Mouse (Mus musculus) stomach, postnatal 0 days (tissue): Measurements from ENCODE around the gene Psma7. TPM values are rescaled to one million over a fixed set of nuclear protein-coding genes. Genes with fewer than 3 reads are reported as not detected.

ENCODE experiments used
- ATAC-seq: fragments of 200-750 bp; cut with Nextera tagmentation; 2 replicates; pipeline ENCODE4 v1.8.0; 2017; ENCODE audit not compliant: low FRiP score, low TSS enrichment
- DNase-seq: peaks from one replicate; pipeline ENCODE4 v3.0.0-alpha.2; 2016; ENCODE audit warnings: low spot score
- H3K27ac ChIP-seq: fragments of 300-500 bp; sonication (generic); replicated peaks from 2 replicates; pipeline ENCODE4 v1.5.1; 2014; ENCODE audit warnings: mild to moderate bottlenecking, control low read depth
- H3K27me3 ChIP-seq: fragments of 300-500 bp; sonication (generic); 2 replicates; pipeline ENCODE4 v1.6.1; 2014; ENCODE audit warnings: low read length; ENCODE audit not compliant: control insufficient read depth, insufficient read depth
- H3K36me3 ChIP-seq: fragments of 300-500 bp; sonication (generic); 2 replicates; pipeline ENCODE4 v1.6.1; 2014; ENCODE audit warnings: low read length, mixed read lengths; ENCODE audit not compliant: control insufficient read depth, insufficient read depth
- H3K4me1 ChIP-seq: fragments of 300-500 bp; sonication (generic); replicated peaks from 2 replicates; pipeline ENCODE4 v1.6.1; 2014; ENCODE audit warnings: antibody characterized with exemption; ENCODE audit not compliant: control insufficient read depth, insufficient read depth
- H3K4me2 ChIP-seq: fragments of 300-500 bp; sonication (generic); replicated peaks from 2 replicates; pipeline ENCODE4 v1.6.1; 2014; ENCODE audit warnings: low read depth, mild to moderate bottlenecking, control low read depth, moderate library complexity
- H3K4me3 ChIP-seq: fragments of 300-500 bp; sonication (generic); 2 replicates; pipeline ENCODE4 v1.5.1; 2014; ENCODE audit warnings: low read depth, low read length, control low read depth
- H3K9ac ChIP-seq: fragments of 300-500 bp; sonication (generic); 2 replicates; pipeline ENCODE4 v1.6.1; 2014; ENCODE audit warnings: mild to moderate bottlenecking, low read length, control low read depth, mixed read lengths
- H3K9me3 ChIP-seq: fragments of 300-500 bp; sonication (generic); 2 replicates; pipeline ENCODE4 v1.6.1; 2016; ENCODE audit warnings: low read length; ENCODE audit not compliant: control insufficient read depth
- CTCF ChIP-seq: IDR thresholded peaks from 2 replicates; pipeline ENCODE4 v1.5.1; 2016; ENCODE audit warnings: antibody characterized with exemption, low read depth, mild to moderate bottlenecking, moderate library complexity
- EP300 ChIP-seq: optimal IDR thresholded peaks from 2 replicates; pipeline ENCODE3; 2016; ENCODE audit warnings: antibody characterized with exemption
- WGBS: fragments of 180-500 bp; shearing (Covaris S2); extraction: QIAGEN DNeasy Blood & Tissue Kit; methylation state at CpG from one replicate; pipeline ENCODE4 v1.1.7; 2014; 5-methylcytosine and 5-hydroxymethylcytosine counted together
- polyA plus RNA-seq: library from polyadenylated mRNA; unstranded; fragments of >200 nt; fragmentation: Nextera tagmentation; extraction: Ambion mirVana; gene quantifications from 2 replicates; pipeline ENCODE4 v1.2.1, GENCODE M21; 2015

The Psma7 gene
- polyA plus RNA-seq, 1 experiment from 2014 or later, result 469 TPM

DNA sequence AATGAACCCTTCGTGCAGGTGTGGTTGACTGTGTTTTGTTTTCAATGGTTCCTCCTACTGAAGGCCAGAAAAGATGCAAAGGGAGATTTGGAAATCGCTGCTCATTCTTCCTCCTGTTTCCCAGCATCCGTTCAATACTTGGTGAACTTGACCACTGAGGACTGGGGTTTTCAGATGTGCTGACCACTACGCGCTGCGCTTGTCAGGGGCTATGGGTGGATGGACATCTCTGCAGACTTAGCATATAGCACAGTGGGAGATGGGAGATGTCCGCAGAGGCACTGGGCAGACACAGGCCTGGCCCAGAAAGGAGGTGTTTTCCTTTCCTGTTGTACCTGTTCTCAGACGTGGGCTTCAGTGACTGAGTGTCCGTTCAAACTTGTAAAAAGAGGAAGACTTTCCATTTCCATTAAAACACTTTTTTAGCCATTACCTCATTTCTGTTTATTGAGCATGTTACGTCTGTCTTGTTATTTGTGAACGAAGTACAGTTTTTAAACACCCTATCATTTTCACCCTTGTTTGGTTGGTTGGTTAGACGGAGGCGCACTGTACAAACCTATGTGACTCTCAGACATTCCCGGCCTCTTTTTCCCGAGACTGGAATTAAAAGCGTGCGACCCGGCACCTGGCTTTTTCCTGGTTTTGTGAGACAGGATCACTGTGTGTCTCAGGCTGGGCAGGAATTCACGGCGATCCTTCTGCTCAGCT lies 27.7 kb upstream of the Psma7 start:
- H3K9ac ChIP-seq, result peak overlapping the region; percentile 75
- 29% methylated on average over 20 of the region's 20 CpGs for whole genome bisulfite sequencing
- no peak for DNase-seq
- TF ChIP-seq EP300, result no peak
- no peak for TF ChIP-seq CTCF
- peak; percentile 70 for ATAC-seq
- peak overlapping the region; percentile 82 for H3K27ac ChIP-seq
- peak overlapping the region; percentile 83 for H3K4me2 ChIP-seq
- H3K4me3 ChIP-seq, result peak overlapping the region; percentile 67
- H3K4me1 ChIP-seq, result no peaks in the 10 kb centered on the region
- H3K9me3 ChIP-seq, result no peaks in the 10 kb centered on the region
- H3K36me3 ChIP-seq, result peaks cover 5% of the 10 kb centered on the region
- no peaks in the 10 kb centered on the region for H3K27me3 ChIP-seq

DNA sequence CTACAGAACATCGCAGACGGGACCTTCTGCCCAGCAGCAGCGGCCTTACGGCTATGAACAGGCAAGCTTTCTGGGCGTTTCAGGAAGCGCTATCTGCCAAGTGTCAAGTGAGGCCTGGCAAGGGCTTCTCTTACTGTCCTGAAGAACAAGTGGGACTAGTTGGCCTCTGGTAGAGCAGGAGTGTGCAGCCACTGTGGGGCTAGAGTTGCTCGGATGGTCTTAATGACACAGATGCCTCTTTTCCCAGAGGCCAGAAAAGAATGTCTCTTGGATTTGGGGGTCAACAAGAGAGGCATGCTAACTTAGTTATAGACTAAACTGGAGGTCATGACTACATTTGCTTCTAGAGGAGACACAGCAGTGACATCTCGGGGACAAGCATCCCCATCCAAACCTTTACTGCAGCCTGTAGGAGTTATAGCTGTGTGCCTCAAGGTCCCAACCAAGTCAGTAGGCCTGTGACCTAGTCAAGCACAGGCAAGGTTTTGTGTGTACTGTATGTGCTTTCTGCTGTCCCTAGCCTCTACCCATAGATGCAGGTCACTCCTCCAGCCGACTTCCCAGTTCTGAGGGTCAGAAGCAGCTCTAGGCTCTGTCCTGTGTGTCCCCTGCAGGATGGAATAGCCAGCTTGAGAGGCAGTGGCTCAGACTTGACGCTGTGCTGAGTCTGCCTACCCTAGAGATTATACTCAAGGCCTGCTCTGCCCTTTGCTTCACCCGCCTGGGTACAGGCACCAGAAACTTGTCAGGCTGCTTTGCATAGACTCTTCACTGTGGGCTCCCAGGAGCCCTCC lies 21.3 kb upstream of the Psma7 start:
- WGBS, result 89% methylated on average over 11 of the region's 11 CpGs
- no peak for ATAC-seq
- Histone ChIP-seq H3K9ac (no peak overlapping the region), H3K4me1 (no peaks in the 10 kb centered on the region), H3K36me3 (peaks cover 19% of the 10 kb centered on the region; the same call in 1 of the 2 replicates), H3K27me3 (no peaks in the 10 kb centered on the region), H3K9me3 (no peaks in the 10 kb centered on the region), H3K4me3 (no peak overlapping the region), H3K27ac (no peak overlapping the region), H3K4me2 (no peak overlapping the region)
- no peak for TF ChIP-seq EP300
- no peak for TF ChIP-seq CTCF
- DNase-seq, result no peak

DNA sequence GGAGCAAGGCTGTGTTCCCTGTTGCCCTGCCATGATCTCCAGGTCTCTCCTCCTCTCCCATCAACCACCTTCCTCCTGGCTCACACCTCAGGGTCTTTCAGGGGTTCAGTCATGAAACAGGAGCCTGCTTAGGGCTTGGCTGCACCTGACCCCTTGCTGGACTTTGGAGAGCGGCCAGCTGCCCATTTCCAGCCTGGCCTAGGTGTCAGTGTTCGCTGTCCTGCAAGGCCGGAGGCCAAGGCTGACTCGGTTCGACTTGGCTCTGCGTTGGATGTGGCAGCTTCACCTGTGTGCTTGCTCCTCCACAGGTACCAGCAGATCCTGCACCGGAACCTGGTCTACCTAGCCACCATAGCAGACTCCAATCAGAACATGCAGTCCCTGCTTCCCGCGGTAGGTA lies 10.8 kb upstream of the Psma7 start:
- WGBS, result 93% methylated on average over 9 of the region's 9 CpGs
- Histone ChIP-seq H3K4me2 (no peak overlapping the region), H3K9ac (no peak overlapping the region), H3K27ac (no peak overlapping the region), H3K9me3 (no peaks in the 10 kb centered on the region), H3K4me3 (no peak overlapping the region), H3K27me3 (no peaks in the 10 kb centered on the region), H3K36me3 (peaks cover 16% of the 10 kb centered on the region), H3K4me1 (no peaks in the 10 kb centered on the region)
- TF ChIP-seq CTCF (no peak), EP300 (no peak)
- no peak for DNase-seq
- no peak for ATAC-seq

DNA sequence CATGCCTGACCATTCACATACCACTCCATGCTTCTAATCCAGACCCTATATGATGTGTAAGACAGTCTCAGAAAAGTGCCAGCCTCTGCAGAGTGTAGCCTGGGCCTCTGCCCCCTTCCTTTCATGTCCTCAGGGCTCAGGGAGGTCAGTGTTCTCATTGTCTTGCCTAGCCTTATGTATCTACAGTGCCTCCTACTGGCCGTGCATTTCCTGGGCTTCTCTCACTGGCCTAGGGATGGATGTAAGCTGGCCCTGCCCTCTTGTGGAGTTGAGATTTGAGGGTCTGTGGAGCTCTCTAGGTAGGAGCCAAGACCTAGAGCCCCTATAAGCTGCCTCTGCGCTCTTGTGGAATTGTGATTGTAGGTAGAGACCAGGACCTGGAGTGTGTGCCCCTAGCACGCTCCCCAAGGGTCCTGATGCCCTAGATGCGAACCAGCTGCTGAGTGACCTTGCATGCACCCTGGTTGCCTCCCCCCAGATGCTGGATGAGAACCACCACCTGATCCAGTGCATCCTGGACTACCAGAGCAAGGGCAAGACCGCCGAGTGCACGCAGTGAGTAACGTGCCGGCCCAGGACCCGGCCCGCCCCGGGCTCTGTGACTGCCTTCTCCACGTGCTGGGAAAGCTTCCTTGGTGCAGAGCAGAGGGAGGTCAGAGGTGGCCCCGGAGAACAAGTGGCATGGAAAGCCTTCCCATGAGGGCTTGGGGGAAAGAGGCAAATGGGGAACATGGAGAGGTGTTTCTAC lies 9.9 kb upstream of the Psma7 start:
- no peak overlapping the region for H3K4me3 ChIP-seq
- no peaks in the 10 kb centered on the region for H3K27me3 ChIP-seq
- ATAC-seq, result no peak
- peaks cover 8% of the 10 kb centered on the region for H3K36me3 ChIP-seq
- peak; percentile 39 for DNase-seq
- WGBS, result 89% methylated on average over 14 of the region's 14 CpGs
- no peaks in the 10 kb centered on the region for H3K4me1 ChIP-seq
- no peak overlapping the region for H3K9ac ChIP-seq
- TF ChIP-seq EP300, result no peak
- peak; percentile 65 for TF ChIP-seq CTCF
- no peak overlapping the region for H3K27ac ChIP-seq
- no peaks in the 10 kb centered on the region for H3K9me3 ChIP-seq
- H3K4me2 ChIP-seq, result no peak overlapping the region

DNA sequence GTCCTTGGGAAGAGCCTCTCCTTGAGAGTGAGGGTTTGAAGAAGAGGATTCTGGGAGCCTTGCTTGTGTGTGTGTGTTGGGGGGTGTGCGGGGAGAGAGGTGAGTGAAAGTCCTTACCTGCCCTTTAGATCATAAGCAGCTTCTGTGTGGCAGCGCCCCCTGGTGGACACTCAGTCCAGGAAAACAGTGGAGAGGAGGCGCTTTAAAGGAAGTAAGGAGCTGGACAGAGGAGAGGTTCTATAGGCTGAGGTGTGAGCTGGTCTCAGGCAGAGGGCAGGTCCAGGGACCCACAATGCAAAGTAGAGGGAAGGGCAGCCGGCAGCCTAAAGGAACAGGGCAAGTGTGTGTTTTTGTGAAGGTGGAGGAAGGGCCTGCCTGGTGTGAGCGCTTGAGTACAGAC lies 8.8 kb upstream of the Psma7 start:
- no peak overlapping the region for H3K9ac ChIP-seq
- H3K4me1 ChIP-seq, result no peaks in the 10 kb centered on the region
- no peaks in the 10 kb centered on the region for H3K27me3 ChIP-seq
- ATAC-seq, result peak; percentile 91
- 23% methylated on average over 5 of the region's 5 CpGs for WGBS
- H3K4me3 ChIP-seq, result no peak overlapping the region
- TF ChIP-seq EP300 (no peak), CTCF (peak; percentile 95)
- peaks cover 8% of the 10 kb centered on the region for H3K36me3 ChIP-seq
- H3K4me2 ChIP-seq, result no peak overlapping the region
- no peaks in the 10 kb centered on the region for H3K9me3 ChIP-seq
- peak; percentile 91 for DNase-seq
- no peak overlapping the region for H3K27ac ChIP-seq
